Mouse (Mus musculus) right cerebral cortex, adult 2 months (tissue): ENCODE measurements around the gene Nme7.
A peak's percentile ranks its signal among the peaks of the same experiment; 100 is the strongest.

Experiments
- DNase-seq, 2 experiments: peaks; one replicate each; pipeline ENCODE4 v3.0.0; 2021 to 2022; ENCODE audit warnings: low spot score in 2 of 2

Gene Nme7

GRCm38 (mm10) chr1:164458621-164459051 lies 154.7 kb downstream of the Nme7 start:
- DNase-seq = peak in 1 of 2 experiments; percentile 64

- DNase-seq = peak in 1 of 2 experiments; percentile 32
Measured at GRCm38 (mm10) chr1:164459127-164459905, 155.4 kb downstream of the Nme7 start.

- peak in 1 of 2 experiments; percentile 22 for DNase-seq
Measured at GRCm38 (mm10) chr1:164460921-164461697, 157.2 kb downstream of the Nme7 start.

GRCm38 (mm10) chr1:164461726-164462125 lies 157.8 kb downstream of the Nme7 start:
- peak; percentile 86 to 88 for DNase-seq

- DNase-seq = no peak
Measured at GRCm38 (mm10) chr1:164467406-164467805, 163.5 kb downstream of the Nme7 start.

- no peak for DNase-seq
Measured at GRCm38 (mm10) chr1:164468329-164468728, 164.4 kb downstream of the Nme7 start.

- no peak for DNase-seq
Measured at GRCm38 (mm10) chr1:164470985-164471384, 167.1 kb downstream of the Nme7 start.

GRCm38 (mm10) chr1:164471632-164472031 lies 167.7 kb downstream of the Nme7 start:
- no peak for DNase-seq

- no peak for DNase-seq
Measured at GRCm38 (mm10) chr1:164473398-164473797, 169.5 kb downstream of the Nme7 start.

- peak in 1 of 2 experiments; percentile 16 for DNase-seq
Measured at GRCm38 (mm10) chr1:164474310-164474709, 170.4 kb downstream of the Nme7 start.

GRCm38 (mm10) chr1:164474778-164475511 lies 171.0 kb downstream of the Nme7 start:
- DNase-seq = peak; percentile 38 to 53

GRCm38 (mm10) chr1:164475895-164476294 lies 172.0 kb downstream of the Nme7 start:
- peak in 1 of 2 experiments; percentile 42 for DNase-seq

- DNase-seq = no peak
Measured at GRCm38 (mm10) chr1:164480755-164481644, 177.1 kb downstream of the Nme7 start.

GRCm38 (mm10) chr1:164481645-164482354 lies 177.9 kb downstream of the Nme7 start:
- DNase-seq = no peak

GRCm38 (mm10) chr1:164482833-164483232 lies 178.9 kb downstream of the Nme7 start:
- no peak for DNase-seq

- DNase-seq = no peak
Measured at GRCm38 (mm10) chr1:164483728-164484127, 179.8 kb downstream of the Nme7 start.
